ENCODE assay signal across 8 mouse cellular contexts in genomic region chr7:127471646-127472010, GRCm38 (mm10). TPM values are rescaled to one million over a fixed set of nuclear protein-coding genes. Genes with fewer than 3 reads are reported as not detected.
DNase-seq lines count a peak whose midpoint lies in the region; ATAC-seq and TF ChIP-seq lines count a peak whose summit lies in the region.

No protein-coding gene starts in this region.

- H3K79me2 ChIP-seq in myocyte (ENCODE audit: control insufficient read depth, insufficient read depth) = peaks cover 46% of the 10 kb centered on the region

- no peaks in the 10 kb centered on the region; the same call in 1 of the 2 replicates for H3K9me3 ChIP-seq in lung, embryonic 14.5 days (ENCODE audit: low read depth, low read length)
- H3K9me3 ChIP-seq in limb, embryonic 11.5 days (ENCODE audit: control insufficient read depth, low read length) = no peaks in the 10 kb centered on the region

- H3K9ac ChIP-seq in lung, embryonic 14.5 days = peak overlapping the region; percentile 84
- peak overlapping the region; percentile 63 for H3K9ac ChIP-seq in limb, embryonic 11.5 days (ENCODE audit: low read length)

- under 1% methylated on average over 22 of the region's 25 CpGs for WGBS in lung, embryonic 14.5 days
- WGBS in limb, embryonic 11.5 days = under 1% methylated on average over 25 of the region's 25 CpGs

- peak overlapping the region; percentile 93 for H3K4me2 ChIP-seq in lung, embryonic 14.5 days
- peak overlapping the region; percentile 79 for H3K4me2 ChIP-seq in limb, embryonic 11.5 days (ENCODE audit: low read depth, severe bottlenecking)
- peak overlapping the region; percentile 98 for H3K4me2 ChIP-seq in myocyte (ENCODE audit: low read depth)

- peaks cover 48% of the 10 kb centered on the region for H3K36me3 ChIP-seq in lung, embryonic 14.5 days (ENCODE audit: insufficient read depth)
- H3K36me3 ChIP-seq in limb, embryonic 11.5 days (ENCODE audit: control insufficient read depth, insufficient read depth, low read length) = peaks cover 23% of the 10 kb centered on the region
- peaks cover 30% of the 10 kb centered on the region for H3K36me3 ChIP-seq in myocyte (ENCODE audit: control insufficient read depth, insufficient read depth)

- peak overlapping the region; percentile 64 for H3ac ChIP-seq in myocyte (ENCODE audit: control insufficient read depth, insufficient read length)

- no peak for ATAC-seq in lung, embryonic 14.5 days (ENCODE audit: insufficient read depth)
- peak; percentile 39 for ATAC-seq in erythroid progenitor cell, adult 5-6 weeks (replicated peaks; ENCODE audit: low FRiP score, poor library complexity, severe bottlenecking)
- peak; percentile 17 for ATAC-seq in limb, embryonic 11.5 days (ENCODE audit: insufficient number of reproducible peaks, low FRiP score, low TSS enrichment, low read depth)

- no peaks in the 10 kb centered on the region for H3K27me3 ChIP-seq in lung, embryonic 14.5 days (ENCODE audit: insufficient read depth, low read length)
- no peaks in the 10 kb centered on the region for H3K27me3 ChIP-seq in limb, embryonic 11.5 days (ENCODE audit: control insufficient read depth, insufficient read depth, low read length)
- no peaks in the 10 kb centered on the region for H3K27me3 ChIP-seq in myocyte (ENCODE audit: control insufficient read depth, insufficient read depth, insufficient read length)

- peak overlapping the region; percentile 73 for H3K4me3 ChIP-seq in lung, embryonic 14.5 days (ENCODE audit: low read depth, low read length)
- H3K4me3 ChIP-seq in limb, embryonic 11.5 days (ENCODE audit: low read depth, low read length) = peak overlapping the region; percentile 63
- H3K4me3 ChIP-seq in myocyte = peak overlapping the region; percentile 98

- no peak for TF ChIP-seq POLR2A in myocyte (IDR thresholded peaks at IDR 0.05; ENCODE audit: insufficient read length, low read depth)

- DNase-seq in adrenal gland, adult 18-20 months (ENCODE audit: low spot score in 2 of 2) = peak; percentile 58 to 61
- DNase-seq in adrenal gland, postnatal 10 days = no peak
- DNase-seq in lung, embryonic 14.5 days = no peak
- no peak for DNase-seq in lung, postnatal 25 days (ENCODE audit: low spot score)
- DNase-seq in limb, embryonic 11.5 days (ENCODE audit: low spot score) = no peak
- DNase-seq in thymus, postnatal 25 days = peak; percentile 60

- H3K27ac ChIP-seq in lung, embryonic 14.5 days (ENCODE audit: low read depth) = peak overlapping the region; percentile 95
- H3K27ac ChIP-seq in limb, embryonic 11.5 days (replicated peaks; ENCODE audit: low read depth, low read length) = peak overlapping the region; percentile 77

- peaks cover 6% of the 10 kb centered on the region for H3K4me1 ChIP-seq in lung, embryonic 14.5 days (ENCODE audit: insufficient read depth)
- peaks cover 4% of the 10 kb centered on the region; the same call in 1 of the 2 replicates for H3K4me1 ChIP-seq in limb, embryonic 11.5 days (ENCODE audit: control insufficient read depth, insufficient read depth, low read length)

- TF ChIP-seq CTCF in lung, embryonic 14.5 days (IDR thresholded peaks at IDR 0.05; ENCODE audit: low read depth) = 0 out of 2 replicates have a peak, but pooled peaks have one; percentile 5

TF ChIP-seq in myocyte, 11 proteins besides CTCF, POLR2A, EP300 and RAD21:
- TF ChIP-seq MYOG (IDR thresholded peaks at IDR 0.05; ENCODE audit: control insufficient read depth in 1 of 3, insufficient read depth in 1 of 3, insufficient read length in 2 of 3, low read depth in 2 of 3) = peak in 1 of 3 experiments; percentile 20
- TF ChIP-seq POLR2AphosphoS2 (IDR thresholded peaks at IDR 0.05; ENCODE audit: insufficient read length, low read depth) = peak; percentile 17
- peak in 1 of 3 experiments; percentile 21 for TF ChIP-seq MYOD1 (IDR thresholded peaks at IDR 0.05; ENCODE audit: control insufficient read depth in 1 of 3, insufficient read length in 2 of 3, low read depth in 2 of 3)
- no peak for TF ChIP-seq CEBPB (IDR thresholded peaks at IDR 0.05; ENCODE audit: insufficient read depth, poor library complexity, severe bottlenecking)

RNA-seq across cellular contexts. Expression of gene Fbrs, which starts 7.4 kb away (rescaled TPM):
- total RNA-seq in adrenal gland, adult 18-20 months (2021) = 10 to 100 TPM; 67.2 to 81.1 TPM
- total RNA-seq in adrenal gland, postnatal 10 days (2021) = 10 to 100 TPM; 53.3 to 65.8 TPM
- polyA plus RNA-seq in lung, embryonic 14.5 days (2014; fragmentation: Nextera tagmentation; extraction: Ambion mirVana) = 12.8 and 16.1 TPM in 2 replicates
- total RNA-seq in erythroid progenitor cell, adult 5-6 weeks (2015; ENCODE audit: low replicate concordance) = 103 and 125 TPM in 2 replicates
- 28.1 and 32.7 TPM in 2 replicates for total RNA-seq in erythroid progenitor cell, adult 5-6 weeks (2017; ENCODE audit: low replicate concordance)
- 13.2 and 14.3 TPM in 2 replicates for polyA plus RNA-seq in limb, embryonic 11.5 days (2014; fragmentation: Nextera tagmentation; extraction: Ambion mirVana)
- 21.2 TPM for polyA plus RNA-seq in myocyte (2012; fragmentation: generic; extraction: Trizol)

RNA-seq across cellular contexts. Expression of gene Prr14, which starts 12.2 kb away (rescaled TPM):
- 10 to 100 TPM; 42.7 to 56.1 TPM for total RNA-seq in adrenal gland, adult 18-20 months (2021)
- total RNA-seq in adrenal gland, postnatal 10 days (2021) = 10 to 100 TPM; 37.3 to 40.0 TPM
- 44.3 TPM in 2 replicates for polyA plus RNA-seq in lung, embryonic 14.5 days (2014; fragmentation: Nextera tagmentation; extraction: Ambion mirVana)
- total RNA-seq in erythroid progenitor cell, adult 5-6 weeks (2015; ENCODE audit: low replicate concordance) = 147 and 172 TPM in 2 replicates
- 31.9 and 84.3 TPM in 2 replicates for total RNA-seq in erythroid progenitor cell, adult 5-6 weeks (2017; ENCODE audit: low replicate concordance)
- polyA plus RNA-seq in limb, embryonic 11.5 days (2014; fragmentation: Nextera tagmentation; extraction: Ambion mirVana) = 49.1 and 53.4 TPM in 2 replicates
- polyA plus RNA-seq in myocyte (2012; fragmentation: generic; extraction: Trizol) = 26.5 TPM

RNA-seq across cellular contexts. Expression of gene Zfp689, which starts 22.7 kb away (rescaled TPM):
- 1 to 10 TPM; 3.9 to 4.1 TPM for total RNA-seq in adrenal gland, adult 18-20 months (2021)
- total RNA-seq in adrenal gland, postnatal 10 days (2021) = 1 to 10 TPM; 3.6 to 4.3 TPM
- polyA plus RNA-seq in lung, embryonic 14.5 days (2014; fragmentation: Nextera tagmentation; extraction: Ambion mirVana) = 9.6 and 9.8 TPM in 2 replicates
- total RNA-seq in erythroid progenitor cell, adult 5-6 weeks (2015; ENCODE audit: low replicate concordance) = 3.2 and 3.8 TPM in 2 replicates
- total RNA-seq in erythroid progenitor cell, adult 5-6 weeks (2017; ENCODE audit: low replicate concordance) = 3.1 and 6.1 TPM in 2 replicates
- 16.5 and 17.6 TPM in 2 replicates for polyA plus RNA-seq in limb, embryonic 11.5 days (2014; fragmentation: Nextera tagmentation; extraction: Ambion mirVana)
- 2.1 TPM for polyA plus RNA-seq in myocyte (2012; fragmentation: generic; extraction: Trizol)

RNA-seq across cellular contexts. Expression of gene Srcap, which starts 40.2 kb away (rescaled TPM):
- 10 to 100 TPM; 71.7 to 78.8 TPM for total RNA-seq in adrenal gland, adult 18-20 months (2021)
- 10 to 100 TPM; 70.0 to 94.2 TPM for total RNA-seq in adrenal gland, postnatal 10 days (2021)
- 61.6 and 71.3 TPM in 2 replicates for polyA plus RNA-seq in lung, embryonic 14.5 days (2014; fragmentation: Nextera tagmentation; extraction: Ambion mirVana)
- 80.4 and 99.3 TPM in 2 replicates for total RNA-seq in erythroid progenitor cell, adult 5-6 weeks (2015; ENCODE audit: low replicate concordance)
- 77.0 and 90.5 TPM in 2 replicates for total RNA-seq in erythroid progenitor cell, adult 5-6 weeks (2017; ENCODE audit: low replicate concordance)
- 59.4 and 61.4 TPM in 2 replicates for polyA plus RNA-seq in limb, embryonic 11.5 days (2014; fragmentation: Nextera tagmentation; extraction: Ambion mirVana)
- 18.1 TPM for polyA plus RNA-seq in myocyte (2012; fragmentation: generic; extraction: Trizol)

RNA-seq across cellular contexts. Expression of gene Gm42715, which starts 47.8 kb away (rescaled TPM):
- 10 to 100 TPM; 18.3 to 21.1 TPM for total RNA-seq in adrenal gland, adult 18-20 months (2021)
- 10 to 100 TPM; 17.9 to 28.8 TPM for total RNA-seq in adrenal gland, postnatal 10 days (2021)
- polyA plus RNA-seq in lung, embryonic 14.5 days (2014; fragmentation: Nextera tagmentation; extraction: Ambion mirVana) = 19.6 and 20.5 TPM in 2 replicates
- total RNA-seq in erythroid progenitor cell, adult 5-6 weeks (2015; ENCODE audit: low replicate concordance) = 58.7 and 63.1 TPM in 2 replicates
- 25.4 and 45.8 TPM in 2 replicates for total RNA-seq in erythroid progenitor cell, adult 5-6 weeks (2017; ENCODE audit: low replicate concordance)
- 19.4 and 21.0 TPM in 2 replicates for polyA plus RNA-seq in limb, embryonic 11.5 days (2014; fragmentation: Nextera tagmentation; extraction: Ambion mirVana)
- 6.8 TPM for polyA plus RNA-seq in myocyte (2012; fragmentation: generic; extraction: Trizol)

Comparison
In these comparisons a context has a peak if more than half of its experiments do, and no peak if none do; other contexts are left out.
1. DNase-seq: peak in adrenal gland, adult 18-20 months (2 of 2) and thymus, postnatal 25 days (single experiment); none in adrenal gland, postnatal 10 days (single experiment), lung, embryonic 14.5 days (single experiment), lung, postnatal 25 days (single experiment) and limb, embryonic 11.5 days (single experiment).
2. Peak in every context shown above with its lines, with median percentiles within 50 percentile points of each other: H3K4me2 ChIP-seq and H3K4me3 ChIP-seq.